Mouse (Mus musculus) heart, postnatal 0 days (tissue): ENCODE measurements around the gene Slc9a3r1. TPM values are rescaled to one million over a fixed set of nuclear protein-coding genes. Genes with fewer than 3 reads are reported as not detected.

Experiments
- ATAC-seq: fragments of 200-750 bp; cut with Nextera tagmentation; 2 replicates; pipeline ENCODE4 v1.8.0; 2017; ENCODE audit warnings: low read depth, moderate number of reproducible peaks, moderate library complexity; ENCODE audit not compliant: insufficient read depth
- DNase-seq: peaks from one replicate; pipeline ENCODE4 v3.0.0-alpha.2; 2016; ENCODE audit warnings: low spot score
- H3K27ac ChIP-seq: fragments of 300-500 bp; sonication (generic); 2 replicates; pipeline ENCODE4 v1.5.1; 2014; ENCODE audit warnings: low read depth, mild to moderate bottlenecking
- H3K27me3 ChIP-seq: fragments of 300-500 bp; sonication (generic); 2 replicates; pipeline ENCODE4 v1.6.1; 2014; ENCODE audit warnings: low read length, mixed read lengths; ENCODE audit not compliant: control insufficient read depth, insufficient read depth
- H3K36me3 ChIP-seq: fragments of 300-500 bp; sonication (generic); replicated peaks from 2 replicates; pipeline ENCODE4 v1.6.1; 2014; ENCODE audit warnings: low read length, mixed read lengths; ENCODE audit not compliant: control insufficient read depth, insufficient read depth
- H3K4me1 ChIP-seq: fragments of 300-500 bp; sonication (generic); 2 replicates; pipeline ENCODE4 v1.6.1; 2014; ENCODE audit warnings: antibody characterized with exemption; ENCODE audit not compliant: control insufficient read depth, insufficient read depth
- H3K4me2 ChIP-seq: fragments of 300-500 bp; sonication (generic); 2 replicates; pipeline ENCODE4 v1.6.1; 2014; ENCODE audit warnings: low read depth, mild to moderate bottlenecking, low read length, moderate library complexity
- H3K4me3 ChIP-seq: fragments of 300-500 bp; sonication (generic); 2 replicates; pipeline ENCODE4 v1.5.1; 2014; ENCODE audit warnings: low read depth, low read length
- H3K9ac ChIP-seq: fragments of 300-500 bp; sonication (generic); replicated peaks from 2 replicates; pipeline ENCODE4 v1.6.1; 2014; ENCODE audit warnings: low read depth, low read length, mixed read lengths
- H3K9me3 ChIP-seq: fragments of 300-500 bp; sonication (generic); replicated peaks from 2 replicates; pipeline ENCODE4 v1.6.1; 2016; ENCODE audit warnings: low read length; ENCODE audit not compliant: control insufficient read depth
- CTCF ChIP-seq: IDR thresholded peaks from 2 replicates; pipeline ENCODE4 v1.5.1; 2016; ENCODE audit warnings: antibody characterized with exemption, control low read depth, low read depth
- EP300 ChIP-seq: IDR thresholded peaks from 2 replicates; pipeline ENCODE4 v1.6.1; 2016; ENCODE audit warnings: antibody characterized with exemption, low read depth
- WGBS: fragments of 180-500 bp; shearing (Covaris S2); extraction: QIAGEN DNeasy Blood & Tissue Kit; methylation state at CpG from one replicate; pipeline ENCODE4 v1.1.7; 2014; 5-methylcytosine and 5-hydroxymethylcytosine counted together
- polyA plus RNA-seq: library from polyadenylated mRNA; unstranded; fragments of >200 nt; fragmentation: Nextera tagmentation; extraction: Ambion mirVana; gene quantifications from 2 replicates; pipeline ENCODE4 v1.2.1, GENCODE M21; 2015
- total RNA-seq: library from RNA; depleted of rRNA; stranded (reverse); fragments of >200 nt; gene quantifications from 2 replicates; pipeline ENCODE4 v1.2.3, GENCODE M21; 2014; ENCODE audit warnings: low replicate concordance

The Slc9a3r1 gene
- total and polyA plus RNA-seq, 2 experiments from 2014 or later = 12.3 to 13.6 TPM

- Histone ChIP-seq H3K4me3 (no peak overlapping the region), H3K9ac (no peak overlapping the region), H3K9me3 (no peaks in the 10 kb centered on the region), H3K27me3 (0 out of 2 replicates have a peak, but pooled peaks cover 4% of the 10 kb centered on the region), H3K4me2 (no peak overlapping the region), H3K36me3 (no peaks in the 10 kb centered on the region), H3K4me1 (0 out of 2 replicates have a peak, but pooled peaks cover 3% of the 10 kb centered on the region), H3K27ac (no peak overlapping the region)
- DNase-seq = no peak
- TF ChIP-seq EP300 (no peak), CTCF (no peak)
- no peak for ATAC-seq
- 79% methylated on average over 2 of the region's 2 CpGs for WGBS
Observed at GRCm38 (mm10) chr11:115178766-115179165, 15.6 kb downstream of the Slc9a3r1 start.

- Histone ChIP-seq H3K36me3 (no peaks in the 10 kb centered on the region), H3K4me1 (no peaks in the 10 kb centered on the region), H3K4me3 (no peak overlapping the region), H3K27me3 (no peaks in the 10 kb centered on the region), H3K4me2 (no peak overlapping the region), H3K9me3 (no peaks in the 10 kb centered on the region), H3K9ac (no peak overlapping the region), H3K27ac (no peak overlapping the region)
- ATAC-seq (no peak), DNase-seq (no peak)
- TF ChIP-seq CTCF = no peak
- no peak for TF ChIP-seq EP300
- WGBS = 64% methylated on average over 6 of the region's 6 CpGs
Observed at GRCm38 (mm10) chr11:115179191-115179590, 16.1 kb downstream of the Slc9a3r1 start.

- no peak for DNase-seq
- H3K9me3 ChIP-seq = no peaks in the 10 kb centered on the region
- H3K4me3 ChIP-seq = no peak overlapping the region
- H3K4me2 ChIP-seq = no peak overlapping the region
- H3K27me3 ChIP-seq = no peaks in the 10 kb centered on the region
- H3K27ac ChIP-seq = no peak overlapping the region
- H3K36me3 ChIP-seq = no peaks in the 10 kb centered on the region
- WGBS = 78% methylated on average over 6 of the region's 6 CpGs
- no peak overlapping the region for H3K9ac ChIP-seq
- no peaks in the 10 kb centered on the region for H3K4me1 ChIP-seq
- no peak for ATAC-seq
- TF ChIP-seq CTCF (no peak), EP300 (no peak)
Observed at GRCm38 (mm10) chr11:115179881-115180280, 16.7 kb downstream of the Slc9a3r1 start.

- no peak overlapping the region for H3K27ac ChIP-seq
- H3K36me3 ChIP-seq = no peaks in the 10 kb centered on the region
- H3K4me2 ChIP-seq = no peak overlapping the region
- no peak overlapping the region for H3K4me3 ChIP-seq
- peaks cover 4% of the 10 kb centered on the region; the same call in 1 of the 2 replicates for H3K4me1 ChIP-seq
- WGBS = 21% methylated on average over 12 of the region's 12 CpGs
- no peak for TF ChIP-seq EP300
- peak; percentile 88 for TF ChIP-seq CTCF
- H3K9ac ChIP-seq = no peak overlapping the region
- peak; percentile 49 for DNase-seq
- H3K9me3 ChIP-seq = no peaks in the 10 kb centered on the region
- H3K27me3 ChIP-seq = no peaks in the 10 kb centered on the region
- ATAC-seq = no peak
Observed at GRCm38 (mm10) chr11:115181913-115182638, 18.9 kb downstream of the Slc9a3r1 start.

GRCm38 (mm10) chr11:115184973-115185372, 21.8 kb downstream of the Slc9a3r1 start:
- no peak overlapping the region for H3K4me3 ChIP-seq
- no peak overlapping the region for H3K9ac ChIP-seq
- no peak overlapping the region for H3K27ac ChIP-seq
- ATAC-seq (no peak), DNase-seq (no peak)
- H3K9me3 ChIP-seq = no peaks in the 10 kb centered on the region
- H3K36me3 ChIP-seq = no peaks in the 10 kb centered on the region
- H3K4me2 ChIP-seq = no peak overlapping the region
- peaks cover 11% of the 10 kb centered on the region for H3K4me1 ChIP-seq
- no peaks in the 10 kb centered on the region for H3K27me3 ChIP-seq
- 16% methylated on average over 4 of the region's 4 CpGs for WGBS
- TF ChIP-seq EP300 = no peak

- TF ChIP-seq EP300 (no peak), CTCF (peak; percentile 5; the same call in 1 of the 2 replicates)
- Histone ChIP-seq H3K27ac (peak within 1 kb of the TSS; percentile 82), H3K36me3 (no peaks in the 10 kb centered on the region), H3K4me1 (peaks cover 17% of the 10 kb centered on the region), H3K9ac (peak within 1 kb of the TSS; percentile 77), H3K4me3 (peak within 1 kb of the TSS; percentile 67), H3K9me3 (no peaks in the 10 kb centered on the region), H3K27me3 (no peaks in the 10 kb centered on the region), H3K4me2 (peak within 1 kb of the TSS; percentile 96)
- DNase-seq (peak; percentile 97), ATAC-seq (peak; percentile 95)
- under 1% methylated on average over 39 of the region's 39 CpGs for WGBS
Observed at GRCm38 (mm10) chr11:115187224-115187639, 24.1 kb downstream of the Slc9a3r1 start, which contains the start of gene Tmem104. Tmem104 (plus strand) TSS chr11:115187487.
